In genomic region chr7:74091402-74092025, GRCm38 (mm10) we compare ENCODE assay signal across 26 mouse cellular contexts.
DNase-seq lines count a peak whose midpoint lies in the region; ATAC-seq and TF ChIP-seq lines count a peak whose summit lies in the region.
"Had no signal": no experiment of that assay in that cellular context is flagged by ENCODE, and none has a peak within 500 bp of the region (broad histone marks: within the 10 kb centered on the region; RNA-seq: fewer than 3 reads in every experiment).

No protein-coding gene starts in this region.

- H3K4me2 ChIP-seq in intestine, embryonic 14.5 days (ENCODE audit: low read length), result no peak overlapping the region
- H3K4me2 ChIP-seq in intestine, postnatal 0 days (replicated peaks; ENCODE audit: low read depth), result no peak overlapping the region
- H3K4me2 ChIP-seq in forebrain, embryonic 12.5 days, result no peak overlapping the region
- H3K4me2 ChIP-seq: hindbrain, embryonic 15.5 days; limb, embryonic 12.5 days; liver, embryonic 11.5 days; neural tube, embryonic 15.5 days; stomach, embryonic 15.5 days had no signal

- 73% methylated on average over 3 of the region's 3 CpGs for WGBS in intestine, embryonic 14.5 days
- 68% methylated on average over 3 of the region's 3 CpGs for WGBS in intestine, postnatal 0 days
- 21% methylated on average over 3 of the region's 3 CpGs for WGBS in forebrain, embryonic 12.5 days

- H3K4me1 ChIP-seq in intestine, embryonic 14.5 days (replicated peaks; ENCODE audit: control insufficient read depth, insufficient read depth, low read length), result no peaks in the 10 kb centered on the region
- H3K4me1 ChIP-seq in intestine, postnatal 0 days (replicated peaks; ENCODE audit: control insufficient read depth, insufficient read depth, low read length), result no peaks in the 10 kb centered on the region
- peaks cover 9% of the 10 kb centered on the region; the same call in 1 of the 2 replicates for H3K4me1 ChIP-seq in forebrain, embryonic 12.5 days
- H3K4me1 ChIP-seq: hindbrain, embryonic 15.5 days; limb, embryonic 12.5 days; midbrain, embryonic 10.5 days; neural tube, embryonic 15.5 days; stomach, embryonic 15.5 days had no signal

- peak; percentile 38 for DNase-seq in intestine, embryonic 14.5 days (ENCODE audit: low spot score)
- DNase-seq in brain, embryonic 14.5 days (ENCODE audit: low read depth), result peak; percentile 92
- peak; percentile 57 for DNase-seq in layer of hippocampus, adult 9-11 months
- DNase-seq in testis, postnatal 10 days (ENCODE audit: low spot score), result no peak
- no peak for DNase-seq in cerebellum, adult 11 months
- DNase-seq in adrenal gland, adult 18-20 months (ENCODE audit: low spot score in 2 of 2), result no peak
- DNase-seq: adrenal gland, adult 8-10 months; B cell, adult 2 months; cerebellum, adult 9-10 months; gastrocnemius, adult 2 months; heart, postnatal 4 days; kidney, postnatal 25 days; liver, postnatal 0 days; thymus, adult 18-20 months; thymus, postnatal 36 days had no signal

- no peaks in the 10 kb centered on the region for H3K9me3 ChIP-seq in intestine, embryonic 14.5 days (ENCODE audit: control insufficient read depth, low read length)
- no peaks in the 10 kb centered on the region for H3K9me3 ChIP-seq in intestine, postnatal 0 days (ENCODE audit: control insufficient read depth)
- H3K9me3 ChIP-seq in forebrain, embryonic 12.5 days, result peaks cover 10% of the 10 kb centered on the region
- H3K9me3 ChIP-seq: stomach, embryonic 15.5 days had no signal

- ATAC-seq in intestine, embryonic 14.5 days (replicated peaks; ENCODE audit: low FRiP score, low TSS enrichment, low read depth), result no peak
- ATAC-seq in intestine, postnatal 0 days, result no peak
- peak; percentile 89 for ATAC-seq in forebrain, embryonic 12.5 days (ENCODE audit: low FRiP score)
- ATAC-seq: intestine, embryonic 16.5 days; liver, postnatal 0 days; lung, postnatal 0 days had no signal

- H3K9ac ChIP-seq in intestine, embryonic 14.5 days (ENCODE audit: low read length), result no peak overlapping the region
- H3K9ac ChIP-seq in intestine, postnatal 0 days (ENCODE audit: low read depth, low read length), result no peak overlapping the region
- no peak overlapping the region for H3K9ac ChIP-seq in forebrain, embryonic 12.5 days
- H3K9ac ChIP-seq: hindbrain, embryonic 15.5 days; limb, embryonic 12.5 days; liver, postnatal 0 days; neural tube, embryonic 15.5 days; stomach, embryonic 15.5 days had no signal

- TF ChIP-seq CTCF in intestine, postnatal 0 days (IDR thresholded peaks at IDR 0.05; ENCODE audit: low read depth), result no peak
- TF ChIP-seq CTCF in brain, embryonic 14.5 days (IDR thresholded peaks at IDR 0.05; ENCODE audit: borderline replicate concordance, extremely low read depth, insufficient read depth, insufficient read length), result no peak

- no peak for TF ChIP-seq POLR2A in brain, embryonic 14.5 days (IDR thresholded peaks at IDR 0.05; ENCODE audit: borderline replicate concordance, extremely low read depth, insufficient read depth, insufficient read length, poor library complexity, severe bottlenecking)

- H3K27ac ChIP-seq in intestine, embryonic 14.5 days (ENCODE audit: low read depth), result no peak overlapping the region
- H3K27ac ChIP-seq in intestine, postnatal 0 days (ENCODE audit: low read depth, low read length), result no peak overlapping the region
- no peak overlapping the region for H3K27ac ChIP-seq in forebrain, embryonic 12.5 days
- H3K27ac ChIP-seq: gastrocnemius, adult 2 months; hindbrain, embryonic 15.5 days; limb, embryonic 12.5 days; midbrain, embryonic 10.5 days; neural tube, embryonic 15.5 days; stomach, embryonic 15.5 days had no signal

- no peak overlapping the region for H3K4me3 ChIP-seq in intestine, embryonic 14.5 days (ENCODE audit: low read depth, low read length)
- H3K4me3 ChIP-seq in intestine, postnatal 0 days (ENCODE audit: low read depth, low read length), result no peak overlapping the region
- no peak overlapping the region for H3K4me3 ChIP-seq in forebrain, embryonic 12.5 days (replicated peaks)
- H3K4me3 ChIP-seq: gastrocnemius, adult 2 months; hindbrain, embryonic 15.5 days; limb, embryonic 12.5 days; midbrain, embryonic 10.5 days; neural tube, embryonic 15.5 days; stomach, embryonic 15.5 days had no signal

- no peaks in the 10 kb centered on the region for H3K27me3 ChIP-seq in intestine, embryonic 14.5 days (replicated peaks; ENCODE audit: control insufficient read depth, insufficient read depth, low read length)
- H3K27me3 ChIP-seq in intestine, postnatal 0 days (replicated peaks; ENCODE audit: control insufficient read depth, insufficient read depth, low read length), result no peaks in the 10 kb centered on the region
- peaks cover 37% of the 10 kb centered on the region for H3K27me3 ChIP-seq in forebrain, embryonic 12.5 days
- H3K27me3 ChIP-seq: hindbrain, embryonic 15.5 days; limb, embryonic 12.5 days; neural tube, embryonic 15.5 days; stomach, embryonic 15.5 days had no signal

- H3K36me3 ChIP-seq in intestine, embryonic 14.5 days (ENCODE audit: control insufficient read depth, insufficient read depth, low read length), result no peaks in the 10 kb centered on the region
- H3K36me3 ChIP-seq in intestine, postnatal 0 days (ENCODE audit: control insufficient read depth, insufficient read depth), result no peaks in the 10 kb centered on the region
- H3K36me3 ChIP-seq in forebrain, embryonic 12.5 days (replicated peaks), result no peaks in the 10 kb centered on the region
- H3K36me3 ChIP-seq: G1E; hindbrain, embryonic 15.5 days; limb, embryonic 12.5 days; midbrain, embryonic 10.5 days; neural tube, embryonic 15.5 days; stomach, embryonic 15.5 days had no signal

Comparison
In these comparisons a context has a peak if more than half of its experiments do, and no peak if none do; other contexts are left out.
1. DNase-seq: peak in intestine, embryonic 14.5 days (single experiment), brain, embryonic 14.5 days (single experiment) and layer of hippocampus, adult 9-11 months (single experiment); none in testis, postnatal 10 days (single experiment), cerebellum, adult 11 months (single experiment) and adrenal gland, adult 18-20 months (0 of 2).